Mouse (Mus musculus) cerebellum, adult (tissue): ENCODE measurements around the gene Cd27.
"Not testable (repeated sequence)": the region's sequence is repeated elsewhere in the genome, so short reads cannot be mapped to it uniquely, and the experiment has no call there.

Experiments used
- ATAC-seq: cut with Nextera tagmentation; 2 replicates; pipeline ENCODE4 v1.9.2; 2017; ENCODE audit warnings: mild to moderate bottlenecking, moderate library complexity, mixed read lengths; ENCODE audit not compliant: insufficient number of reproducible peaks, low FRiP score, low TSS enrichment

Cd27 gene

DNA sequence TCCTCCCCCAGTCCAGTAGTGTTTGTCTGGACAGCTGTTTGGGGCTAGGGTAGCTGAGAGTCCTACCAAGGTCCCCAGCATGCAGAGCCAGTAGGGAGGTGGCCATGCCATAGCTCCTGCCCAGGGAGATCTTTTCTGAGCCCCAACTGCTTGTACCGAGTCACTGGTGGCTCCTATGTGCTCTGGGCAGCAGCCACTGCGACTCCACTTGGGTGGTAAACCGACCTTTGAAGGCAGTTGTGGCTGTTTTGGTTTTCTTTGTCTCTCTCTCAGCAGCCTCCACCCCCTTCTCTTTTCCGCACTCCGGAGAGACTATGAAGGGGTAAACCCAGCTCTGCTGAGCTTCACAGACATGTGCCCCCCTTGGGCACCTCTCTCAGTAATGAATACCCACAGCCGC lies at the start of gene Cd27:
Gene Cd27 (minus strand): TSS at position 229 of the 400 bp plus-strand sequence.
- no peak for ATAC-seq

DNA sequence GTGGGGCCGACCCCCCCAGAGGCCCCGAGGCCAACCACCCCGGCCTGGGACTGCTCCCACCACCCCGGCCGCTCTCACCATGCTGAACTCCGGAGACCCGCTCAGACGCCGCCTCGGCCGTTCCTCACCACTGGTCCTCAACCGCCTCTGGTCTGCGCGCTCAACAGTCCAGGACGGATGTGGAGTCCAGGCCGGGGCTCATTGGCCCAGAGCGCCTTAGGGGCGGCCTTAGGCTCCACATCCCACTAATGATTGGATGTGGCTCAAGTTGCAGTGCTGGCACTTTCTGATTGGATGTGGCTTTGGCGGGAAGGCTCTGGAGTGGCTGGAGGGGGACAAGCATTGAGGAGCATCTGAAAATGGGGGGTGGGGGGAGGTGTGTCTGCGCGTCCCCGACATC lies 49.1 kb upstream of the Cd27 start, which contains the start of gene Tuba3a:
Gene Tuba3a (minus strand): TSS at position 153 of the 400 bp plus-strand sequence.
- no peak for ATAC-seq

DNA sequence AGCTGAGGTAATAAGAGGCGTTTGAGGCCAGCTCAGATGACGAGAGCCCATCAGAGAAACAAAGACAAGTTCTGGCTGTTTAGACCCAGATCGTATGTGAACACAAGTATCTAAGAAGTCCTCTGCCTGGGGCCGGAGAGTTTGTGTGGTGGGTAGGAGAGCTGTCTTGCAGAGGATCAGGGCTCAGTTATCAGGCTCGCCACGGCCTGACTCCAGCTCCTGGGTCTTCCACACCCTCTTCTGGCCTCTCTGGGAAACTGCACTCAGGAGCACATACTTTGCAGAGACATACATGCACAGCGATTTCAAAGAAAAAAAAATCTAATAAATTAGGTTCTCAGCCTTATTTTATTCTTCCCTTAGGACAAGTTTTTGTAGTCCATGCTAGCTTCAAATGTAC lies 47.9 kb upstream of the Cd27 start:
- ATAC-seq, result no peak

DNA sequence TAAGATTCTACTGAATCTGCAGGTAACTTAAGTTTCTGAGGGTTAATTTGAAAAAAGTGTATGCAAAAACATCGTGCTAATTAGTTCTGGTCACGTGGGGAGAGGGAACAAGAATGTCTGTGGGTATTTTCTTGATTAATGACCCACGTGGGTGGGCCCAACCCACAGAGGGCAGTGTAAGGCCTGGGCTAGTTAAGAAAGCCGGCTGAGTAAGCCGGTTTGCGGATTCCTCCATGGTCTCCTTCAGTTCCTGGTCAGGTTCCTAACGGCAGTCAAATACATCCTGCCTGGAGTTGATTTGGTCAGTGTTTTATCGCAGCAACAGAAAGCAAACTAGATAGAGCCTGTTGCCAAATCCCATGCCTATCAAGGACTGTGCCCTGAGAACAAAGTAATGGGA lies 47.4 kb upstream of the Cd27 start:
- no peak for ATAC-seq

DNA sequence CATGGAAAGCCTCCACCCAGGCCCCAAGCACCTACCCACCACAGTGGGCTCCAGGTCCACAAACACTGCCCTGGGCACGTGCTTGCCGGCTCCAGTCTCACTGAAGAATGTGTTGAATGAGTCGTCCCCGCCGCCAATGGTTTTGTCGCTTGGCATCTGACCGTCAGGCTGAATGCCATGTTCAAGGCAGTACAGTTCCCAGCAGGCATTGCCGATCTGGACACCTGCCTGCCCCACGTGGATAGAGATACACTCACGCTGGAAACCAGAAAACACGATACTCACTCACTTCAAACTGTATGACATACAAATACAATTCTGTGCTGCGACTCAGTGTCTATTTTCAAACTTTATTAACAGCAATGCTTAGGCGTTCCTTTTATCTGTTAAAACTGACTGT lies 45.9 kb upstream of the Cd27 start:
- ATAC-seq, result not testable (repeated sequence)

DNA sequence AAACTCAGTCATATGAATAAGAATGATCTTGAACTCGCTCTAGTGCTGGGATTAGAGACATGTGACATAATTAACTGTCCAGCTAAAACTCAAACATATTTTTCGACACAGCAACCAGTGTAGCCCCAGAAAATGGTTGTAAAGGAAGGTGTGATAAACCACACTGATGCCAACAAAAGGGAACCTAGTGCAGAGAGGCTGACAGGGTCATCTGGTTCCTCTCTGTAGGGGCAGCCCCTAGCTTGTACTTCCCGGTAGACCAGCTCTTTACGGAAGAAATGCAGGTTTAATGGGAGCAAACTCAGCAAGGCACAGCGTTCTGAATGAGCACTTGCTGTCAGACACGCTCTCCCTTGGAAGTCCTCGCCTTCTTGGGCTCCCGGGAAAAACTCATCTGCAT lies 42.9 kb upstream of the Cd27 start:
- no peak for ATAC-seq

DNA sequence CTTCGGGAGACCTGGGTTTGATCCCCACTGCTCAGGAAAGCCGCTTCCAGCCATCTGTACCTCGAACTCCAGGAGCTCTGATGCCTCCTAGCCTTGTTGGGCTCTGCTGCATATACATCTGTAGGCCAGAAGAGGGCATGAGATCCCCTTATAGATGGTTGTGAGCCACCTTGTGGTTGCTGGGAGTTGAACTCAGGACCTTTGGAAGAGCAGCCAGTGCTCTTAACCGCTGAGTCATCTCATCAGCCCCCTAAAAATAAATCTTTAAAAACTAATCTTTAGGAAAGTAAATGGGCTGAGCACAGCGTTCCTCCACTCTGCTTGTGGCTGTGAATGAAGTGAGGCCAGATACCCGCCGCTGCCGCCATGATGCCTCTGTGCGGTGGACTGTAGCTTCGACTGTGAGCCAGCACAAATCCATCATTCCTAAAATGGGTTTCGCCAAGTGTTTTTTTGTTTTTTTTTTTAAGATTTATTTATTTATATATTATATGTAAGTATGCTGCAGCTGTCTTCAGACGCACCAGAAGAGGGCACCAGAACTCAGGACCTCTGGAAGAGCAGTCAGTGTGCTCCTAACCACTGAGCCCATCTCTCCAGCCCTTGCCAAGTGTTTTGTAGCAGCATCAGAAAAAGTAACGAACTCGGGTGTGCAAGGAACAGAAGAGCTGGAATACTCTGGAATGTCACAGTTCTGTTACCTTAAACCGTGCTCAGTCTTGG lies 38.2 kb upstream of the Cd27 start:
- no peak for ATAC-seq

DNA sequence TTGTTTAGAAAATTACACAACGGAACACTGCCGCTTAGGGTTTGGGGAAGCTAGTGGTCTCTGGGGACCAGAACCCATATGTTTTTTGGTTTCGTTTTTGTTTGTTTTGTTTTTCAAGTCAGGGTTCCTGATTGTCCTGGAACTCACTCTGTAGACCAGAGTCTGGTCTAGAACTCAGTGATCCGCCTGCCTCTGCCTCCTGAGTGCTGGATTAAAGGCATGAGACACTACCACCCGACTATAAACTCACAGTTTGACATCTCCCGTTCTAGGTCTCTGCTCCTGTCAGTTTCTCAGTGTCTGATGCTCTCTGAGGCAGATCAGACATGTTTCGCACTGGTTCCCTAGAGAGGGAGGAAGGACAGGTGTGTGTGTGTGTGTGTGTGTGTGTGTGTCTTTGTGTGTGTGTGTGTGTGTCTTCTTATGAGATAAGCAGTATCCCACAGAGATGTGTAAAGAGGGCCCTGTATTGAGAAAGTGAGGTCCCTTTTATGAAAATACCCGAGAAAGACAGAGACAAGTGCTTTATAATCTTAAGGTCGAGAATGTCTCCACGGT lies 35.5 kb upstream of the Cd27 start:
- ATAC-seq, result no peak

DNA sequence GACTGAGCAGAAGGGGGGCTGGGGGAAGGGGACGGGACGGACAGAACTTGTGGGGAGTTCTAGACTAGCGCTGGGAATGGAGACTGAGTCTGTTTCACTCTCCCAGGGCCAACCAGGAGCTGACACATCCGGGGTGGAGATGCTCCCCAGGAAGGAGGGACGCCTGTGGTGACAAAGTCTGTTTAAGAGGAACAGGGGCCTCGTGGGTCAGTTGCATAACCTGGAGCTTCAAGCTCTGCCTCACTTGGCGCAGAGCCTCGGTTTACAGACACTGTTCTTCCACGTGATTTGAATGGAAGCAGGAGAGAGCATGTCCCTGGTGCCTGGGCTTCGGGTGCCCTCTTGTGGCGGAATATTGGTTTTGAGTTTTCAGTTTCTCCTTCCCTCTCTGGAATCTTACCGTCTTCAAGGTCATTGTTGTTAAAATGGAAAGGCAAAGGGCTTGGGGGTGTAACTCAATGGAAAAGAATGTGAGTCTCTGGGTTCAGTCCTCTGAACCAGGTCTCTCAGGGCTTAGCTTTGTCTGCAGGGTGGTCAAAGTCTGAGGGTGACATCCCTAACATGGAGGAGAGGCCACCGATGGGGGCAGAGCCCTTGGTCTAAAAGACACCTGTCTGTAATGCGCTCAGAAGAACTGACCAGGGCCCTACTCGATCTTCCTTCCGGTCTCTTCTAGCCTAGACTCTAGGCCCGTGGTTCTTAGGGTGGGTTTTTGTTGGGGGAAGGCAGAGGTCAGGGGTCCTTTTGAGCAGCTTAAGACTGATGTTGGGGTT lies 34.8 kb upstream of the Cd27 start:
- ATAC-seq, result peak; percentile 97

DNA sequence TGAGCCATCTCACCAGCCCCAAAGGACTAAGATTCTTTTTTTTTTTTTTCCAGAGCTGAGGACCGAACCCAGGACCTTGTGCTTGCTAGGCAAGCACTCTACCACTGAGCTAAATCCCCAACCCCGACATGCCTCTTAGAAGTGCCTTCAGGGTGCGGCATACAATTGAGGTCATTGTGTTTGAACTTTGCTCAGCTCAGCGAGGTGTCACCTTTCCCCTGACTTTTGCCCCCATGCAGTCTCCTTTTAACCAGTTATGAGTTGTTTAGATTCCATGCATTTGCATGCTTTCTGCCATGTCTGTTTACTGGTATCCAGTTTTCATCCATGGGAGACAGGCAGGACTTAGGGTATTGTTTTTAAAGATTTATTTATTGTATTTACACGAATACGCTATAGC lies 32.0 kb upstream of the Cd27 start:
- ATAC-seq, result no peak

DNA sequence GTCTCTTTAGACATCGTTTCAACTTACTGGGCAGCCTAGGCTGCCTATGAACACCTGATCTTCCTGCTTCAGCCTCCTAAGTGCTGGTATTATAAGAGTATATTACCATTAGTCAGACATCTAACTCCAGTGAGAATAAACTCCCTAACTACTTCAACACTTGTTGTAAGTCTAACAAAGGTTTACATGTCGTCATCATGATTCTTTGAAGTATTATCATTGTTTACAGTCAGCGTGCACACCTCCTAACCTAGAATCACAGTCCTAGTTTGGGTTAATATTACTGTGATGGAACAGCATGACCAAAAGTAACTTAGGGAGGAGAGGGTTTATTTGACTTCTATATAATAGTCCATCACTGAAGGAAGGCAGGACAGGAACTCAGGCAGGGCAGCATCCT lies 30.7 kb upstream of the Cd27 start:
- ATAC-seq, result no peak

DNA sequence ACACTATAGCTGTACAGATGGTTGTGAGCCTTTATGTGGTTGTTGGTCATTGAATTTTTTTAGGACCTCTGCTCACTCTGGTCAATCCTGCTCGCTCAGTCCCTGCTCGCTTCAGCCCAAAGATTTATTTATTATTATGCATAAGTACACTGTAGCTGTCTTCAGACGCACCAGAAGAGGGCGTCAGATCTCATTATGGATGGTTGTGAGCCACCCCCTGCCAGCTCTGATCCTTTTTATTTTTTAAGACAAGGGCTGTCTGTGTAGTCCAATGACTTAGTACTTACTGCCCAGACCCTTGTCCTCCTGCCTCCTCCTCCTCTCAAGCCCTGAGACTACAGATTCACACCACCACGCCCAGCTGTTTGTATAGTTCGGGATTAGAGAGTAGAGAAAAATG lies 29.8 kb upstream of the Cd27 start:
- not testable (repeated sequence) for ATAC-seq

DNA sequence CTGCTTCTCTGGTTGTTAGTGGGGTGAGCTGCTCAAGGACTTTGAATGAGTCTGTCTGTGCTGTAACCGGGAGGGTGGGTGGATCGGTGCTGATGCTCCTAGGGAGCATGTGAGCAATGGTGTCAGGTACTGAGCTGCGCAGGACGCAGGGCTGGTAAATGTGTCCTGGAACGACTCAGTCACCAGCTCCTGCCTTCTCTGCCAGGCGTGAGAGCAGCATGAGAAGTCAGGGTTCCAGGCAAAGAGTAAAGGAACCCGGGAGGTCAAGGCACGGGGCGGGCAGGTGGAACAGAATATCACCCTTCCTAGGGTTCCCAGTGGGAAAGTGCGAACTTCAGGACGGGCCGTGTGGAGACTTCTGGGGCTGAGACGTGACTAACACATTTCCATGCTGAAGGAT lies 29.3 kb upstream of the Cd27 start:
- no peak for ATAC-seq

DNA sequence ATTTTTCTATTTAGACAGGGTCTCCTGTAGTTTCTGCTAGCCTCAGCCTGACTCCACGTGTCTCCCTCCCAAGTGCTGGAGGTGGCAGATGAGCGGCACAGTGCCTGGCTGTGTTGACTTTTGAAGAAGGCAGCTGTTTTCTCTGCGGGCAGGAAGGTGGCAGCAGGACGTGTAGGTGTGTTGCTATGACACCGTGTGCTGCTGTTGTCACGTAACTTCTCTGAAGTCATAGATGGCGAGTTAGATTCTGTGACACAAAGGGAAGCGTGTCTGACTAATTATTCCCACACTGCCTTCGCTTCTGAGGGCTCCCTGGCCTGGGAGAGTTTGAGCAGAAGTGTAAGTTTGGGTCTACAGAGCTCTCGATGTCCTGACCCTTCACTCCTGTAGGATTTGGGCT lies 28.4 kb upstream of the Cd27 start:
- no peak for ATAC-seq

DNA sequence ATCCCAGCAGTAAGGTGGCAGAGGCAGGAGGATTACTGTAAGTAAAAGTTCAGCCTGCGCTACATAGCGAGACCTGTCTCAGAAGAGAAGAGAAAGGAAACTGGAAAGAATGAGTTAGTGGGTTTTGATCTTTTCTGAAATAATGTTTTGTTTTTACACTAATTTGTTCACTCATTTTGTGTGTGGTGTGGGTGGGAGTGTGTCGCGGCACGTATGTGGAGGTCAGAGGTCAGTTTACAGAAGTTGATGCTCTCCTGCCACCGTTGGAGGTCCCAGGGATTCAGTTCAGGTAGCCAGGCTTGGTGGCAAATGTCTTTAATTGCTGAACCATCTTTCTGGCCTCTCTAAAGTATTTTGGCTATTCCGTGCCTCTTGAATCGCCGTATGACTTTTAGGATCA lies 27.4 kb upstream of the Cd27 start:
- no peak for ATAC-seq

DNA sequence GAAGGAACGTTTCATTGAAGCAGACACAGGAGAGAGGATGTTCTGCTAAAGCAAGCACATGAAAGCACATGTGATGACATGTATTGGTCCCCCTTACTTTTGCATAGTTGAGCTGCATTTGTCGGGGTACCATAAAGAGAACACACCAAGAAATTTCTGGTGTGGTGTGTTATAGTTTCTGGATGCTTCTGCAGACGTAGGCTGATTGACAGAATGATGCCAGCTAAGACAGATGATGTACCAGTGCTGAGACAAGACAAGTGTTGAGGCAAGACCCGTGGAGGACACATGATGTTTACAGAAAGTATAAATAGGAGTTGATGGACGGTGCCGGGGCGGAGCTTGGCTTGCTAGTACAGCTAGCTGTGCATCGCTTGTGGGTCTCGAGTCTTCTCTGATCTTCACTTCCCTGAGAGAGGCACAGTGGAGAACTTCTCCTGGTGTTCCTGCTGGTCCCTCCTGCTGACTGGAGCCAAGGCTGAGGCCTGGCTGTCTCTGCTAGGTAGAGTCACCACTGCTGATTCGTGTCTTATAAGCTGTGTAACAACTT lies 23.3 kb upstream of the Cd27 start:
- no peak for ATAC-seq

DNA sequence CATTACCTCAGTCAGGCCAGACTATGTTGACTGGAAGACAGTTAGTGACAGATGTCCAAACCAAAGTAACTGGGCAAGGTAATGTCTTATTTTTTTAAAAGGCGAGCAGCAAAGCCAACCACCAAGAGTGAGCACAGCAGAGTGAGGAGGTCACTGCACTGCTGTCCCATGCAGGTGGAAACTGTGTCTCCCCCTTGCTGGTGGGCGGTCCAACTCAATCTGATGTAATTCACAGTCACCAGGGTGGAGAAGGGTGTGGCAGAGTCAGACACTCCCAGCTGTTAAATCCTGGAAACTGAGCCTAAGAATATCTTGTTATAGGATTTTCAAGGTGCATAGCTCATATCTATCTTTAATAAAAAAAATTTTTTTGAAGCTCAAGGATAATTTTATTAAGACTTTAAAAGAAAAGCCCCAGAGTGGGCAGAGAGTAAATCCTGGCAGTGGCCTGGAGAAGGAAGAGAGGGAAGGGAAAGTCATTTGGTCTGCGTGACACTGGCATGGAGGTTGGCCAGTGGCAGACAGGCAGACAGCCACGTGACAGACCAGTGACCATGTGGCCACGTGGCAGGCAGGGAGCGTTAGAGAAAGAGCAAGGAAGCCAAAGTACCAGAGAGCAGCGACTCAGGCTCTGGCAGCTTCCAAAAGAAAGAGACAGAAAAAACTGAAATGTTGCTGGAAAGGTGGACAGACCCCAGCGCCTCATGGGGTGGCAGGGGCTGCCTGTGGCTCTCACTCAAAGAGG lies 19.6 kb upstream of the Cd27 start:
- no peak for ATAC-seq

DNA sequence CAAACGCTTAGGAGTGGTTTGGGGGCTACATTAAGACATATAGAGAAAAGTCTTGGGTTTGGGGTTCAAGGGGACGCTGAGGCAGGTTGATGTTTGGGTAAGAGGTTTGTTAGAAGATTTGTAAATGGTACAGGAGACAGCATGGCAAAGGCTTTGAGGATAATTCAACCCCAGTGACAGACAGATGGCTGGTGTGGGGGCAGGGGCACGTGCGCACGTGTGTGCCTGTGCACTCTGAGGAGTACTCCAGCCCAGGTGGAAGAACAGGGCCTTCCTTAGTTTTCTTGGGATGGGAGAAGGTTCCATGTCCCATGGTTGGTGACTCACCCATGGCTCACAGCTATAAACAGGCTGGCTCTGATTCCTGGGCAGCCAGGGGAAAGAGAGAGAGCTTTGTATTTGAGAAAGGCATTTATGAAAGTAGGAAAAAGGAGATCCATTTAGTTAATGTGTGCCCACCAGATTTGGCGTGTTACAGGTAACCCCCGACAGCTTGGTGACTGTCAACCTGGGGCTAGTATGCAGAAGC lies 18.8 kb upstream of the Cd27 start:
- ATAC-seq, result no peak

DNA sequence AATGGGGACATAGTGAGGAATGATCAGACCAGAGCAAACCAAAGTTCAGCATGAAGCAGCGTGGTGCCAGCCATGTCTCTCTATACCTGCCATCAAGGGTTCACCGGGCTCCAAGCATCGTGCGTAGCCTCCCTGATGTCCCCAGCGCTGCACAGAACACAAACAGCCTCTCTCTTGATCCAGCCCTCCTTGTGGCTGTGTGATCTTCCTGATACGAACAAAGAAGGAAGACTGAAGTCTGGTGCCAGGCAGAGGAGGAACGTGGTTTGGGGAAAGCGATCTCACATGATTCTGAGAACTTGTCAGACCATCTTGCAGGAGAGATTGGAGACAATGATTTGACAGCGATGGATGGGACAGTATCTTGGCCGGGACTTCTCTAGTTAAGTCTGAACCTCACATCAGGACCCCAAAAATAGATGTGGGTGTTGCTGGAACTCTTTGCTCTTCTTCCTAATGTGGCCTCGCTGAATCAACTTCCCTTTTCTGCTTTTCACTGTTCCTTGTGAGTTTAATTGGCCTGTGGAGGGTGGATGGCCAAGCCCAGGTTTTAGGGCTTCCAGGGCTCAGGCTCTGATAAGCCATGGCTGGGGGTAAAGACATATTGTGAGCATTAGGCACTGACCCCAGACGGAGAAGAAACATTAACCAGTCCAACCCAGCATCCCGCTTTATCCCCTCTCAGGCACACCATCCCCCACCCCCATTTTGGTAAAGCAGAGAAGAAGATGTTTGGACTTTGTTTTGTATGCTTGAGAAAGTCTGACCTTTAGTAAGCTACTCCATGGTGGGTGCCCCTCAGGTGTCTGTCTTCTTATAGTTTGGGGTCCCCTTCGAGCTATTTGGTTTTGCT lies 17.3 kb upstream of the Cd27 start:
- no peak for ATAC-seq

DNA sequence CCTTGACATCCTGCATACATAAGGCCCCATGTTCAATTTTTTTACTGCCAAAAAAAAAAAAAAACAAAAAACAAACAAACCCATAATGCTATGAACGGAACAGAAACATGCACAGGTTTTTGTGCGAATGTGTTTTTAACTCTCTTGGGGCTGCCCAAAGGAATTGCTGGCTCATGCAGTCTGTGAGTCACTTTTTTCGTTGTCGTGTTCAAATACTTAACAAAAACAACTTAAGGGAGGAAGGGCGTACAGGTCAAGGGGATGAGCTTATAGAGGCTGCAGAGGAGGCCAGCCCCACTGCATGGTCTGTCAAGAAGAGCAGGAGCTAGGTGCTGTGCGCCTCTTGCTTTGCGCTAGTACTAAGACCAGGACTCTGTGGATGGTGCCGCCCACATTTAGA lies 15.9 kb upstream of the Cd27 start:
- ATAC-seq, result no peak
